Comparison of ENCODE assay signal across 8 mouse cellular contexts in the genomic region with DNA sequence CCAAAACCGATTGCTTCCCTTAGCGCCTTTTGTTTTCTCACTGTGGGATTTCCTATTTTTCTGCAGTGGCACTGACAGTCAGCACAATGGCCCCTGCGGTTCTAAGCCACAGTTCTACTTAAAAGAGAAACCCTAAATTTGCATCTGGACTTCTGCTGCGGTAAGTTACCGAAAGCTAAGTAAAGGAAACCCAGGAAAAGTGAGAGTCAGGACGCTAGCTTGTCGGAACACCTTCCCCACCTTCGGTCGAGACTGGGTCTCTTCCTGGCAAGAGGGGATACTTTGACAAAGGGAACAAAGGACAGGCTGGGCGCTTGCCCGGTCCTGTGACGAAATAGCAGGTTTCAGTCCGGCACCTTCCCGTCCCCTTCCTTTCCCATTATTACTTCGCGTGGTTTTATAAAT. TPM values are rescaled to one million over a fixed set of nuclear protein-coding genes. Genes with fewer than 3 reads are reported as not detected.
DNase-seq lines count a peak whose midpoint lies in the region; ATAC-seq lines count a peak whose summit lies in the region.

No protein-coding gene starts in this region.

- peak overlapping the region; percentile 46 for H3K4me2 ChIP-seq in embryonic facial prominence, embryonic 14.5 days (ENCODE audit: low read depth, low read length)
- H3K4me2 ChIP-seq in liver, embryonic 13.5 days, result peak overlapping the region; percentile 59

- H3K27me3 ChIP-seq in embryonic facial prominence, embryonic 14.5 days (replicated peaks; ENCODE audit: control insufficient read depth, insufficient read depth, low read length), result no peaks in the 10 kb centered on the region
- peaks cover 8% of the 10 kb centered on the region for H3K27me3 ChIP-seq in hindbrain, embryonic 10.5 days (ENCODE audit: insufficient read depth, poor library complexity, severe bottlenecking)
- no peaks in the 10 kb centered on the region for H3K27me3 ChIP-seq in liver, embryonic 13.5 days

- no peaks in the 10 kb centered on the region for H3K36me3 ChIP-seq in embryonic facial prominence, embryonic 14.5 days (ENCODE audit: control insufficient read depth, insufficient read depth, low read length)
- H3K36me3 ChIP-seq in hindbrain, embryonic 10.5 days, result no peaks in the 10 kb centered on the region
- H3K36me3 ChIP-seq in liver, embryonic 13.5 days, result no peaks in the 10 kb centered on the region

- 4% methylated on average over 16 of the region's 16 CpGs for WGBS in embryonic facial prominence, embryonic 14.5 days
- under 1% methylated on average over 16 of the region's 16 CpGs for WGBS in hindbrain, embryonic 10.5 days
- 11% methylated on average over 16 of the region's 16 CpGs for WGBS in liver, embryonic 13.5 days (ENCODE audit: insufficient replicate concordance)

- no peak overlapping the region for H3K27ac ChIP-seq in embryonic facial prominence, embryonic 14.5 days (replicated peaks; ENCODE audit: low read depth, low read length)
- H3K27ac ChIP-seq in hindbrain, embryonic 10.5 days, result peak overlapping the region; percentile 78
- H3K27ac ChIP-seq in liver, embryonic 13.5 days, result no peak overlapping the region; the same call in 1 of the 2 replicates

- peak overlapping the region; percentile 44 for H3K9ac ChIP-seq in embryonic facial prominence, embryonic 14.5 days (ENCODE audit: low read depth, low read length)
- H3K9ac ChIP-seq in liver, embryonic 13.5 days, result peak overlapping the region; percentile 51

- H3K9me3 ChIP-seq in embryonic facial prominence, embryonic 14.5 days (ENCODE audit: control insufficient read depth, low read length), result no peaks in the 10 kb centered on the region; the same call in 1 of the 2 replicates
- no peaks in the 10 kb centered on the region for H3K9me3 ChIP-seq in hindbrain, embryonic 10.5 days
- no peaks in the 10 kb centered on the region for H3K9me3 ChIP-seq in liver, embryonic 13.5 days (replicated peaks)

- 0 out of 2 replicates have a peak, but pooled peaks have one; percentile 41 for ATAC-seq in embryonic facial prominence, embryonic 14.5 days (ENCODE audit: low read depth)
- ATAC-seq in liver, embryonic 13.5 days (ENCODE audit: low read depth), result no peak
- 0 out of 2 replicates have a peak, but pooled peaks have one; percentile 25 for ATAC-seq in monocyte, adult 5-6 weeks (replicated peaks; ENCODE audit: insufficient number of reproducible peaks, low FRiP score, low TSS enrichment, poor library complexity, severe bottlenecking)

- DNase-seq in ZHBTc4 (ENCODE audit: low read depth, low spot score), result peak; percentile 26
- no peak for DNase-seq in embryonic facial prominence, embryonic 14.5 days (ENCODE audit: low spot score)
- DNase-seq in hindbrain, embryonic 10.5 days (ENCODE audit: low spot score), result peak; percentile 52
- DNase-seq in liver, embryonic 13.5 days, result no peak
- DNase-seq in T-cell, adult 2 months (ENCODE audit: low spot score), result no peak
- no peak for DNase-seq in layer of hippocampus, adult 9-10 months (ENCODE audit: low spot score)
- DNase-seq in cerebellum, adult 18-20 months, result no peak

- no peaks in the 10 kb centered on the region for H3K4me1 ChIP-seq in embryonic facial prominence, embryonic 14.5 days (ENCODE audit: control insufficient read depth, insufficient read depth, low read length)
- peaks cover 26% of the 10 kb centered on the region for H3K4me1 ChIP-seq in hindbrain, embryonic 10.5 days (replicated peaks)
- 0 out of 2 replicates have a peak, but pooled peaks cover 10% of the 10 kb centered on the region for H3K4me1 ChIP-seq in liver, embryonic 13.5 days (replicated peaks)

- peak overlapping the region; percentile 17 for H3K4me3 ChIP-seq in embryonic facial prominence, embryonic 14.5 days (ENCODE audit: low read depth, low read length)
- H3K4me3 ChIP-seq in hindbrain, embryonic 10.5 days, result peak overlapping the region; percentile 50
- peak overlapping the region; percentile 31 for H3K4me3 ChIP-seq in liver, embryonic 13.5 days (replicated peaks)

RNA-seq across cellular contexts. Expression of gene Ing2, which starts 15.3 kb away (rescaled TPM):
- 11.3 and 12.6 TPM in 2 replicates for polyA plus RNA-seq in embryonic facial prominence, embryonic 14.5 days (2014; fragmentation: Nextera tagmentation; extraction: Ambion mirVana)
- polyA plus RNA-seq in hindbrain, embryonic 10.5 days (2016; fragmentation: Nextera tagmentation; extraction: Ambion mirVana), result 11.4 and 11.7 TPM in 2 replicates
- polyA plus RNA-seq in liver, embryonic 13.5 days (2015; fragmentation: Nextera tagmentation; extraction: Ambion mirVana), result 8.6 and 9.9 TPM in 2 replicates
- total RNA-seq in monocyte, adult 5-6 weeks (2017), result 32.9 to 78.1 TPM (median 39.0 TPM) in 3 replicates

RNA-seq across cellular contexts. Expression of gene Cdkn2aip, which starts 23.1 kb away (rescaled TPM):
- 16.5 and 21.0 TPM in 2 replicates for polyA plus RNA-seq in embryonic facial prominence, embryonic 14.5 days (2014; fragmentation: Nextera tagmentation; extraction: Ambion mirVana)
- polyA plus RNA-seq in hindbrain, embryonic 10.5 days (2016; fragmentation: Nextera tagmentation; extraction: Ambion mirVana), result 39.2 and 39.9 TPM in 2 replicates
- polyA plus RNA-seq in liver, embryonic 13.5 days (2015; fragmentation: Nextera tagmentation; extraction: Ambion mirVana), result 13.5 and 16.1 TPM in 2 replicates
- 33.0 to 35.9 TPM (median 35.4 TPM) in 3 replicates for total RNA-seq in monocyte, adult 5-6 weeks (2017)

Comparison
In these comparisons a context has a peak if more than half of its experiments do, and no peak if none do; other contexts are left out.
1. DNase-seq: peak in ZHBTc4 (single experiment) and hindbrain, embryonic 10.5 days (single experiment); none in embryonic facial prominence, embryonic 14.5 days (single experiment), liver, embryonic 13.5 days (single experiment), T-cell, adult 2 months (single experiment), layer of hippocampus, adult 9-10 months (single experiment) and cerebellum, adult 18-20 months (0 of 2).
2. Peak in every context shown above with its lines, with median percentiles within 50 percentile points of each other: H3K4me3 ChIP-seq.